Mouse (Mus musculus) stomach, postnatal 0 days (tissue): Measurements from ENCODE around the gene Arrb1.

Experiments used
- CTCF ChIP-seq: IDR thresholded peaks from 2 replicates; pipeline ENCODE4 v1.5.1; 2016; ENCODE audit warnings: antibody characterized with exemption, low read depth, mild to moderate bottlenecking, moderate library complexity
- EP300 ChIP-seq: optimal IDR thresholded peaks from 2 replicates; pipeline ENCODE3; 2016; ENCODE audit warnings: antibody characterized with exemption

DNA sequence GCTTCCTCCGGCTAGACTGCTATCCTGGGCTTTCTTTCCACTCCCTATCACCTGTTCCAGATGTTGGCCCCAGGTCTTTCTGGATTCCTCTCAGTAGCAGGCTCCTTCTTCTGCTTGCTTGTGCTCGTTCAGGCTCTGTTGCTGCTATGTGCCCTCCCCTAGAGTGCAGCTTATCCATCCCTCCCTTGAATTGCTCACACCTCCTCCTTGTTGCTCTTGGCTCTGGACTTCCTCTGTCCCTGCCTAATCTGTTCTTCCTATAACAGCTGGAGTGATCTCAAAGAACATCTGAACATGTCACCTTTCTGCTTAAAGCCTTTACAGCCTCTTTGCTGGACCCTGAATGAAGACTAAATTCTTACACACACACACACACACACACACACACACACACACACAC lies 6.7 kb upstream of the Arrb1 start:
- TF ChIP-seq EP300 = no peak
- no peak for TF ChIP-seq CTCF
